Mouse (Mus musculus): ENCODE measurements around the gene Zfp609. TPM values are rescaled to one million over a fixed set of nuclear protein-coding genes. Genes with fewer than 3 reads are reported as not detected.

Gene Zfp609
- polyA plus RNA-seq, 1 experiment from 2014 or later, result 7.7 TPM

Other genes starting within 250 kb of the Zfp609 start
- 6.8 and 8.0 TPM in 2 replicates for gene Plekho2, start 247.5 kb downstream of the Zfp609 start, polyA plus RNA-seq (2015; fragmentation: Nextera tagmentation; extraction: Ambion mirVana)
- gene Pif1, start 240.4 kb downstream of the Zfp609 start, polyA plus RNA-seq (2015; fragmentation: Nextera tagmentation; extraction: Ambion mirVana), result 3.6 and 4.5 TPM in 2 replicates
- 4.1 and 4.9 TPM in 2 replicates for gene Rbpms2, start 197.9 kb downstream of the Zfp609 start, polyA plus RNA-seq (2015; fragmentation: Nextera tagmentation; extraction: Ambion mirVana)
- gene Oaz2, start 159.6 kb downstream of the Zfp609 start, polyA plus RNA-seq (2015; fragmentation: Nextera tagmentation; extraction: Ambion mirVana), result 404 and 429 TPM in 2 replicates
- 30.0 and 34.9 TPM in 2 replicates for gene Pclaf, start 62.7 kb upstream of the Zfp609 start, polyA plus RNA-seq (2015; fragmentation: Nextera tagmentation; extraction: Ambion mirVana)
- 29.6 and 31.6 TPM in 2 replicates for gene Trip4, start 81.2 kb upstream of the Zfp609 start, polyA plus RNA-seq (2015; fragmentation: Nextera tagmentation; extraction: Ambion mirVana)
- 22.4 and 22.9 TPM in 2 replicates for gene Csnk1g1, start 81.4 kb upstream of the Zfp609 start, polyA plus RNA-seq (2015; fragmentation: Nextera tagmentation; extraction: Ambion mirVana)
- gene Ppib, start 232.7 kb upstream of the Zfp609 start, polyA plus RNA-seq (2015; fragmentation: Nextera tagmentation; extraction: Ambion mirVana), result 346 and 359 TPM in 2 replicates
- 9.1 and 11.6 TPM in 2 replicates for gene Snx22, start 242.2 kb upstream of the Zfp609 start, polyA plus RNA-seq (2015; fragmentation: Nextera tagmentation; extraction: Ambion mirVana)